Mouse (Mus musculus): ENCODE measurements around the gene Amotl2. TPM values are rescaled to one million over a fixed set of nuclear protein-coding genes. Genes with fewer than 3 reads are reported as not detected.

The Amotl2 gene
- polyA plus RNA-seq, 1 experiment from 2014 or later, result 38.6 TPM

- no peak overlapping the region for H3K4me2 ChIP-seq (ENCODE audit: low read depth, low read length)
- H3K9me3 ChIP-seq (replicated peaks; ENCODE audit: control insufficient read depth, low read length), result 0 out of 2 replicates have a peak, but pooled peaks cover 3% of the 10 kb centered on the region
- no peaks in the 10 kb centered on the region for H3K27me3 ChIP-seq (ENCODE audit: control insufficient read depth, insufficient read depth, low read length)
- H3K27ac ChIP-seq (ENCODE audit: low read length), result no peak overlapping the region
- ATAC-seq (replicated peaks; ENCODE audit: extremely low read depth, insufficient read depth, low FRiP score), result no peak
- WGBS, result 70% methylated on average over 3 of the region's 3 CpGs
- no peak overlapping the region for H3K4me3 ChIP-seq (ENCODE audit: low read length)
- H3K36me3 ChIP-seq (ENCODE audit: control insufficient read depth, insufficient read depth), result no peaks in the 10 kb centered on the region
- peaks cover 9% of the 10 kb centered on the region for H3K4me1 ChIP-seq (ENCODE audit: control insufficient read depth, insufficient read depth, low read length)
- no peak overlapping the region for H3K9ac ChIP-seq (ENCODE audit: low read length)
Measured at GRCm38 (mm10) chr9:102769257-102769656, 52.8 kb downstream of the Amotl2 start.

GRCm38 (mm10) chr9:102770190-102770589 is 53.7 kb downstream of the Amotl2 start:
- no peak overlapping the region for H3K9ac ChIP-seq (ENCODE audit: low read length)
- H3K4me2 ChIP-seq (ENCODE audit: low read depth, low read length), result no peak overlapping the region
- H3K9me3 ChIP-seq (replicated peaks; ENCODE audit: control insufficient read depth, low read length), result 0 out of 2 replicates have a peak, but pooled peaks cover 3% of the 10 kb centered on the region
- 73% methylated on average over 16 of the region's 16 CpGs for WGBS
- H3K27me3 ChIP-seq (ENCODE audit: control insufficient read depth, insufficient read depth, low read length), result no peaks in the 10 kb centered on the region
- no peaks in the 10 kb centered on the region for H3K36me3 ChIP-seq (ENCODE audit: control insufficient read depth, insufficient read depth)
- peaks cover 9% of the 10 kb centered on the region for H3K4me1 ChIP-seq (ENCODE audit: control insufficient read depth, insufficient read depth, low read length)
- H3K27ac ChIP-seq (ENCODE audit: low read length), result no peak overlapping the region
- no peak for ATAC-seq (replicated peaks; ENCODE audit: extremely low read depth, insufficient read depth, low FRiP score)
- no peak overlapping the region for H3K4me3 ChIP-seq (ENCODE audit: low read length)

GRCm38 (mm10) chr9:102771308-102771895 is 54.9 kb downstream of the Amotl2 start:
- H3K27ac ChIP-seq (ENCODE audit: low read length), result no peak overlapping the region
- peak overlapping the region; percentile 27 for H3K4me2 ChIP-seq (ENCODE audit: low read depth, low read length)

GRCm38 (mm10) chr9:102777631-102778591 is 61.4 kb downstream of the Amotl2 start:
- Histone ChIP-seq H3K36me3 (ENCODE audit: control insufficient read depth, insufficient read depth) (no peaks in the 10 kb centered on the region), H3K9me3 (replicated peaks; ENCODE audit: control insufficient read depth, low read length) (no peaks in the 10 kb centered on the region), H3K4me3 (ENCODE audit: low read length) (no peak overlapping the region), H3K4me2 (ENCODE audit: low read depth, low read length) (peak overlapping the region; percentile 23; the same call in 1 of the 2 replicates), H3K27me3 (ENCODE audit: control insufficient read depth, insufficient read depth, low read length) (no peaks in the 10 kb centered on the region), H3K9ac (ENCODE audit: low read length) (no peak overlapping the region), H3K27ac (ENCODE audit: low read length) (peak overlapping the region; percentile 88), H3K4me1 (ENCODE audit: control insufficient read depth, insufficient read depth, low read length) (peaks cover 36% of the 10 kb centered on the region)
- whole genome bisulfite sequencing, result 42% methylated on average over 18 of the region's 18 CpGs
- peak; percentile 69 for ATAC-seq (replicated peaks; ENCODE audit: extremely low read depth, insufficient read depth, low FRiP score)

More at GRCm38 (mm10) chr9:102771308-102771895, 54.9 kb downstream of the Amotl2 start:
- Histone ChIP-seq H3K9me3 (replicated peaks; ENCODE audit: control insufficient read depth, low read length) (0 out of 2 replicates have a peak, but pooled peaks cover 3% of the 10 kb centered on the region), H3K9ac (ENCODE audit: low read length) (no peak overlapping the region; the same call in 1 of the 2 replicates), H3K36me3 (ENCODE audit: control insufficient read depth, insufficient read depth) (no peaks in the 10 kb centered on the region), H3K4me1 (ENCODE audit: control insufficient read depth, insufficient read depth, low read length) (peaks cover 16% of the 10 kb centered on the region), H3K4me3 (ENCODE audit: low read length) (no peak overlapping the region), H3K27me3 (ENCODE audit: control insufficient read depth, insufficient read depth, low read length) (no peaks in the 10 kb centered on the region)
- no peak for ATAC-seq (replicated peaks; ENCODE audit: extremely low read depth, insufficient read depth, low FRiP score)
- WGBS, result 27% methylated on average over 21 of the region's 21 CpGs

- H3K36me3 ChIP-seq (ENCODE audit: control insufficient read depth, insufficient read depth), result no peaks in the 10 kb centered on the region
- no peaks in the 10 kb centered on the region for H3K9me3 ChIP-seq (replicated peaks; ENCODE audit: control insufficient read depth, low read length)
- H3K27ac ChIP-seq (ENCODE audit: low read length), result peak overlapping the region; percentile 86
- WGBS, result 6% methylated on average over 15 of the region's 15 CpGs
- H3K4me2 ChIP-seq (ENCODE audit: low read depth, low read length), result peak overlapping the region; percentile 32; the same call in 1 of the 2 replicates
- ATAC-seq (replicated peaks; ENCODE audit: extremely low read depth, insufficient read depth, low FRiP score), result peak; percentile 91
- no peak overlapping the region for H3K4me3 ChIP-seq (ENCODE audit: low read length)
- H3K9ac ChIP-seq (ENCODE audit: low read length), result peak overlapping the region; percentile 19; the same call in 1 of the 2 replicates
- no peaks in the 10 kb centered on the region for H3K27me3 ChIP-seq (ENCODE audit: control insufficient read depth, insufficient read depth, low read length)
- H3K4me1 ChIP-seq (ENCODE audit: control insufficient read depth, insufficient read depth, low read length), result peaks cover 49% of the 10 kb centered on the region
Measured at GRCm38 (mm10) chr9:102779493-102779892, 63.0 kb downstream of the Amotl2 start.

Other genes starting within 250 kb of the Amotl2 start
- gene Ky, start 210.9 kb upstream of the Amotl2 start, polyA plus RNA-seq (2015; fragmentation: Nextera tagmentation; extraction: Ambion mirVana), result 1.2 TPM in 2 replicates
- 211 and 221 TPM in 2 replicates for gene Anapc13, start 90.4 kb upstream of the Amotl2 start, polyA plus RNA-seq (2015; fragmentation: Nextera tagmentation; extraction: Ambion mirVana)
- gene Cep63, start 90.1 kb upstream of the Amotl2 start, polyA plus RNA-seq (2015; fragmentation: Nextera tagmentation; extraction: Ambion mirVana), result 52.1 and 52.6 TPM in 2 replicates
- 12.5 and 15.5 TPM in 2 replicates for gene Ryk, start 118.2 kb downstream of the Amotl2 start, polyA plus RNA-seq (2015; fragmentation: Nextera tagmentation; extraction: Ambion mirVana)

All from heart, embryonic 16.5 days (tissue).